Mouse (Mus musculus): ENCODE measurements around the gene Lats2.

GRCm38 (mm10) chr14:57755661-57756060 is 2.5 kb downstream of the Lats2 start:
- TF ChIP-seq CTCF (IDR thresholded peaks at IDR 0.05; ENCODE audit: low read depth) = no peak
- no peak for TF ChIP-seq EP300 (IDR thresholded peaks at IDR 0.05; ENCODE audit: low read depth)
